Mouse (Mus musculus) liver, adult 2 months (tissue): ENCODE measurements around the gene Hydin.

ENCODE experiments used
- CTCF ChIP-seq: fragments of 200-500 bp; IDR thresholded peaks from 2 replicates; pipeline ENCODE4 v1.5.1; 2011; ENCODE audit warnings: low read depth, low read length, control low read depth
- POLR2A ChIP-seq: fragments of 200-500 bp; IDR thresholded peaks from 2 replicates; pipeline ENCODE4 v1.6.1; 2011; ENCODE audit warnings: low read length, control low read depth; ENCODE audit not compliant: insufficient read depth; ENCODE audit errors: extremely low read depth

DNA sequence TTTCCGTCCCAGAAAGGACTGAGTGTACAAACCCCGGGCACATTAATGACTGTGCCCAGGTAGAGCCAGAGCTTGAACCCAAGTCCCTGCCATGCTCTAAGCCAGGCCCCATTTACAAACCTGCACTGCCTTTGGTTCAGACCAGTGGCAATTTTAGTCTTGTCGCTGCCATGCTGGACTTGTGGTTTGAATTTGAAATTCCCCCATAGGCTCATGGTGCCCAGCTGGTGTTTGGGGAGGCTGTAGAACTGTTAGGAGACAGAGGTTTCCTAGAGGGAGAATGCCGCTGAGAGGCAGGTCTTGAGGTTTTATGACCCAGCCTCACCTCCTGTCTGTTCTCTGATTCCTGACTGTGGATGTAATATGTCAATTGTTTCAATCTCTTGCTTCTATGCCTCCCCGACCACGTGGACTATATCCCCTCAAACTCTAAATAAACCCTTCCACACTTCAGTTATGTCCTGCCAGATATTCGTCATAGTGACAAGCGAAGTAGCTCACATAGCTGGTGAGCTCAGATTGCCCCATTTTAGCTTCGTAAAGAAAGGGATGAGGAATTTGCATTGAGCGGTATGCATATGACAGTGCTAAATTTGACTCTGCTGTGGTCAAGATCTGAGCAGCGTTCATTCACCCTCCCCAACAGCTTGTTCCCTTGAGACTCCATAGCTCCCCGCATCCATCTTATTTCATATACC, 79.1 kb downstream of the Hydin start:
- TF ChIP-seq CTCF (no peak), POLR2A (no peak)
